Mouse (Mus musculus): ENCODE measurements around the gene Igflr1.

Igflr1 gene

GRCm38 (mm10) chr7:30564970-30565571 is at the start of gene Igflr1:
TSS of gene Igflr1 (plus strand) at chr7:30565427.
- in situ Hi-C loops (cut with MboI), result no loop called here

- in situ Hi-C loops (cut with MboI), result no loop called here
Measured at GRCm38 (mm10) chr7:30518325-30518724, 46.9 kb upstream of the Igflr1 start.

GRCm38 (mm10) chr7:30520396-30520795 is 44.8 kb upstream of the Igflr1 start:
- in situ Hi-C loops (cut with MboI), result no loop called here

GRCm38 (mm10) chr7:30520856-30521255 is 44.4 kb upstream of the Igflr1 start:
- in situ Hi-C loops (cut with MboI), result no loop called here

- in situ Hi-C loops (cut with MboI), result no loop called here
Measured at GRCm38 (mm10) chr7:30522871-30523270, 42.4 kb upstream of the Igflr1 start.

- in situ Hi-C loops (cut with MboI), result no loop called here
Measured at GRCm38 (mm10) chr7:30524487-30524886, 40.7 kb upstream of the Igflr1 start.

- in situ Hi-C loops (cut with MboI), result no loop called here
Measured at GRCm38 (mm10) chr7:30525954-30526353, 39.3 kb upstream of the Igflr1 start.

GRCm38 (mm10) chr7:30526399-30526798 is 38.8 kb upstream of the Igflr1 start:
- in situ Hi-C loops (cut with MboI), result no loop called here

- in situ Hi-C loops (cut with MboI), result no loop called here
Measured at GRCm38 (mm10) chr7:30526981-30527380, 38.2 kb upstream of the Igflr1 start.

GRCm38 (mm10) chr7:30531291-30531815 is 33.9 kb upstream of the Igflr1 start:
- in situ Hi-C loops (cut with MboI), result no loop called here

- in situ Hi-C loops (cut with MboI), result no loop called here
Measured at GRCm38 (mm10) chr7:30532931-30533330, 32.3 kb upstream of the Igflr1 start.

- in situ Hi-C loops (cut with MboI), result no loop called here
Measured at GRCm38 (mm10) chr7:30533941-30534632, 31.1 kb upstream of the Igflr1 start.

GRCm38 (mm10) chr7:30534633-30535577 is 30.3 kb upstream of the Igflr1 start, which contains the start of gene Arhgap33:
TSS of gene Arhgap33 (minus strand) at chr7:30535060.
- in situ Hi-C loops (cut with MboI), result no loop called here

GRCm38 (mm10) chr7:30540572-30540971 is 24.7 kb upstream of the Igflr1 start:
- in situ Hi-C loops (cut with MboI), result no loop called here

GRCm38 (mm10) chr7:30544327-30544726 is 20.9 kb upstream of the Igflr1 start:
- in situ Hi-C loops (cut with MboI), result no loop called here

GRCm38 (mm10) chr7:30549880-30550279 is 15.3 kb upstream of the Igflr1 start:
- in situ Hi-C loops (cut with MboI), result no loop called here

- in situ Hi-C loops (cut with MboI), result no loop called here
Measured at GRCm38 (mm10) chr7:30550603-30551002, 14.6 kb upstream of the Igflr1 start.

GRCm38 (mm10) chr7:30551445-30552101 is 13.7 kb upstream of the Igflr1 start:
- in situ Hi-C loops (cut with MboI), result no loop called here

- in situ Hi-C loops (cut with MboI), result no loop called here
Measured at GRCm38 (mm10) chr7:30552102-30553020, 12.9 kb upstream of the Igflr1 start, which contains the start of the genes Hspb6 and Proser3. TSS of gene Hspb6 (plus strand) at chr7:30552178. TSS of gene Proser3 (minus strand) at chr7:30552299.

- in situ Hi-C loops (cut with MboI), result no loop called here
Measured at GRCm38 (mm10) chr7:30553021-30553589, 12.1 kb upstream of the Igflr1 start.
